Mouse (Mus musculus) adrenal gland, adult 18-20 months (tissue): ENCODE results near the gene Edc3. TPM values are rescaled to one million over a fixed set of nuclear protein-coding genes. Genes with fewer than 3 reads are reported as not detected.
A peak's percentile ranks its signal among the peaks of the same experiment; 100 is the strongest.

Experiments used
- DNase-seq, 2 experiments: peaks; one replicate each; pipeline ENCODE4 v3.0.0; 2021 to 2022; ENCODE audit warnings: low spot score in 2 of 2
- long read RNA-seq, 2 experiments: library from polyadenylated mRNA; stranded (forward); transcript quantifications; one replicate each; pipeline ENCODE4 v2.0.0; 2021
- total RNA-seq, 2 experiments: library from RNA; stranded (reverse); gene quantifications; 1 replicate in 1 of 2; 2 replicates in 1 of 2; pipeline ENCODE4 v1.2.3; 2021

Edc3 gene
- total RNA-seq = 1 to 10 TPM; 7.1 to 8.7 TPM
- long read RNA-seq, experiment 1, full-length matches to known transcripts = 13 of 16 reads
- long read RNA-seq, experiment 1, partial matches to known transcripts = 1 of 16 reads
- long read RNA-seq, experiment 1, other reads (novel, unspliced or antisense) = 2 of 16 reads
- long read RNA-seq, experiment 2, full-length matches to known transcripts = 16 of 24 reads
- long read RNA-seq, experiment 2, partial matches to known transcripts = 1 of 24 reads
- long read RNA-seq, experiment 2, other reads (novel, unspliced or antisense) = 7 of 24 reads

DNA sequence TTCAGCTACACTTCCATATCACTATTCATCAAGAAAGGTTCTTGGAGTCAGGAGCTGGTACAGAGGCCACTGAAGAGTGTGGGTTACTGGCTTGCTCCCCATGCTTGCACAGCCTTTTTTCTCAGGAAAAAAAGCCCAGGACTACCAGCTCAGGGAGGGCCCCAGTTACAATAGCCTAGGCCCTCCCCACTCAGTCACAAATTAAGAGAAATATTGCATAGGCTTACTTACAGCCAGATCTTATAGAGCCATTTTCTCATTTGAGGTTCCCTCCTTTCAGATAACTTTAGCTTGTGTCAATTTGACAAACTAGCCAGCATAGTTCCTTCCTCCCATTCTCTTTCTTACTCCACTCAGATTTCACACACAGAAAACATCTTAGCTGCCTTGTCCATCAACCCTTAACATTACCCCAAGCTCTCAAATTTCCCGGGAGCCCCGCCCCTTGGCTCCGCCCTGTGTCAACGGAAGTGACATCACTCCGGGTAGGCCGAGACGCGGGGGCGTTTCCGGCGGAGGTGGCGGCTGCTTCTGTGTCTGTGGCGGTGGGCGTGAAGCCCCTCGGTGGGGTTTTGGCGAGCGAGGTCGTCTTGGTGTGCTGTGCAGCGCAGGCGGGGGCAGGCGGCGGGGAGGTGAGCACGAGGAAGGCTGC, at the start of gene Edc3:
TSS of gene Edc3 (plus strand) at position 473 of the 652 bp plus-strand sequence.
- peak; percentile 87 for DNase-seq

DNA sequence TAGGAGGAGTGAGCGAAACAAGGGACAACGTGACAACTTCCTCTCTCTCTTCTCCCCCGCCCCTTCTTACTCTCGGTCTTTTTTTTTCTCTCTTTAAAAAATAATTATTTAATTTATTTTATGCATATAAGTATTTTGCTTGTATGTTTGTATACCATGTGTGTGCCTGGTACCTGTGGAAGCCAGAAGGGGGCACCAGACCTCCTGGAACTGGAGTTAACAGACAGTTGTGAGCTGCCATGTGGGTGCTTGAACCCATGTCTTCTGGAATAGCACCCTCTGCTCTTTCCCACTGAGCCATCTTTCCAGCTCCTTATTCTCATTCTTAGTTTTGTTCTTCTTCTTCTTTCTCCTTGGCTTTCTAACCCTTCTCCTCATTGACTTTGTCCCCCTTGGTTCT, 49.4 kb upstream of the Edc3 start:
- DNase-seq = no peak

DNA sequence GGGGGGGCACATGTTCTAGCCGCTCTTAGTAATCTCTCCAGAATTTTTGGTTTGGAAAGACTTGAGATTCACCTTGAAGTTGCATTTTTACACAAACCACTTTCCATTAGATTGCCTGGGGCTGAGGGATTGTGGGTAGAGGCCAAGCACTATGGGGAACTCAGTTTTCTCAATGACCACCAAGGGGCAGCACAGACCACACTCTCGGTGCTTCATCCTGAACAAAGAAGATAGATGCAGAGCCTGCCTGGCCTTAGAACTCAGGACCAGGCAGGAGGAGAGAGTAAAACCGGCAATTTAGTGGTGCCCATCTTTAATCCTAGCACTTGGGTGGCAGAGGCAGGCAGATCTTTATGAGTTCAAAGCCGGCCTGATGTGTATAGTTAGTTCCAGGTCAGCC, 48.6 kb upstream of the Edc3 start:
- peak; percentile 63 to 67 for DNase-seq

- DNase-seq = no peak
Observed at GRCm38 (mm10) chr9:57660501-57660900, 47.8 kb upstream of the Edc3 start.

DNA sequence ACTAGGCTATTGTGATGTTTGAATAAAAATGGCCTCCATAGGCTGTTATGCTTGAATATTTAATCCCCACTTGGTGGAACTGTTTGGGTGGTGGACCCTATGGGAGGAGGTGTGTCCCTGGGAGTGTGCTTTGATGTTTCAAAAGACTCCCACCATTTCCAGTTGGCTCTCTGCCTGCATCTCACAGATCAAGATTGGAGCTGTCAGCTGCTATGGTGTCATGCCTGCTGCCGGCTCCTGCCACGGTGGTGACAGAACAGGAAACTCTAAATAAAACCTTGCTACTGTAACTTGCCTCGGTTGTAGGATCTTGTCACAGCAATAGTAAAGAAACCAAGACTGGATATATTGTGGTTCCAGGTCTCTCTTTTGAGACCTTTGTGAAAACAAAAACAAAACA, 46.8 kb upstream of the Edc3 start:
- no peak for DNase-seq

GRCm38 (mm10) chr9:57664616-57665015, 43.7 kb upstream of the Edc3 start:
- no peak for DNase-seq

GRCm38 (mm10) chr9:57666536-57666935, 41.8 kb upstream of the Edc3 start:
- no peak for DNase-seq

- no peak for DNase-seq
Observed at GRCm38 (mm10) chr9:57667136-57667535, 41.2 kb upstream of the Edc3 start.

GRCm38 (mm10) chr9:57667817-57668216, 40.5 kb upstream of the Edc3 start:
- DNase-seq = no peak

DNA sequence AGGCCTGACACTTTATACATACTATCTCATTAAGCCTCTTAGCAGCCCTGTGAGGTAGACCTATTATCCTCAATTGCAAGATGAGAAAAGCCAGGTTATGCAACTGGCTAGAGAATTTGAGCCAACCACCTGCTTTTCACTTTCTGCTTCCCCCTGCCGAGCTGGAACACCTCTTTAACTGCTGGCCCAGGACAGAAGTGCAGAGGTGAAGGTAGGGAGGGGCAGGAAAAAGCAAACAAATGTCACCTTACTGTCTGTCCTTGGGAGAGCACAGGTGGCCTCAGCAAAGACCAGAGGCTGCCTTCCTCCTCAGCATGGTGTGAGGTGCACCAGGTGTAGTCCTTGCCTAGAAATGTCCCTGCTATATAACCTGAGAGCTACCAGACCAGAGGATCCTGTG, 40.1 kb upstream of the Edc3 start:
- DNase-seq = no peak

- no peak for DNase-seq
Observed at GRCm38 (mm10) chr9:57669566-57669965, 38.8 kb upstream of the Edc3 start.

- no peak for DNase-seq
Observed at GRCm38 (mm10) chr9:57671037-57671436, 37.3 kb upstream of the Edc3 start.

- DNase-seq = no peak
Observed at GRCm38 (mm10) chr9:57671500-57671899, 36.8 kb upstream of the Edc3 start.

- DNase-seq = no peak
Observed at GRCm38 (mm10) chr9:57681411-57681810, 26.9 kb upstream of the Edc3 start.

DNA sequence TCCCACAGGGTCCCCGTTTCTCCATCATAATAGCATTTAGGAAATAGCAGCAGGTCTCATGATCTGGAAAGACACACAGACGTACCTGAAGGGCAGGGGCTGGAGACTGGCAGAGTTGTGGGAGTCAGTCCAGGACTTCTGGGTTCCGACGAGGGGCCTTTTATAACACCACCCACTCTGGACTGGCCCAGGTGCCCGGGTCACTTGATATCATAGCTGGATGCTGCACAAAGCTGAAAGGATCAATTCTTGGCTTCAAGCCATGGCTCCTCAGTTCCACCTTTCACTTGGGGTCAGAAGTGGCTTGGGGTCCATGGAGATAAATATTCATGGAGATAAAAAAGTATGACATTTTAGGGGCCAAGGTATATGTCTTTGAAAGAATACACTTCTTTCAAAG, 24.8 kb upstream of the Edc3 start, which contains the start of gene Cyp1a2:
TSS of gene Cyp1a2 (minus strand) at position 184 of the 400 bp plus-strand sequence.
- no peak for DNase-seq

DNA sequence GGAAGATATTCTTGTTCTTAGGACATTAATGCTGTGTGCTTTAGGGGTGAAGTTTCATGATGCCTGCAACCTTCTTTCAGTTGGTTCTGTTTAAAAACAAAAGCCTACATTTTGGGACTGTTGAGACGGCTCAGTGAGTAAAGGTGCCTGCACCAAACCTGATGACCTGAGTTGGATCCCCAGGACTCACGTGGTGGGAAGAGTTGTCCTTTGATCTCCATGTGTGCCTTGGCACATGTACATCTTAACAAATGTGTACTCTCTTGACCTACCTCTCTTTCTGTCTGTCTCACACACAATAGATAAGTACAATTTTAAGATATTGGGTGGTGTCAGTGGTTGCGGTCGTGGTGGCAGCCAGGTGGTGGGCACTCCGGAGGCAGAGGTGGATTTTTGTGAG, 22.3 kb upstream of the Edc3 start:
- DNase-seq = no peak

- DNase-seq = peak in 1 of 2 experiments; percentile 12
Observed at GRCm38 (mm10) chr9:57687751-57688150, 20.6 kb upstream of the Edc3 start, which contains the start of gene Cyp1a1. TSS of gene Cyp1a1 (plus strand) at chr9:57687928.

GRCm38 (mm10) chr9:57688158-57688557, 20.2 kb upstream of the Edc3 start:
- DNase-seq = no peak

DNA sequence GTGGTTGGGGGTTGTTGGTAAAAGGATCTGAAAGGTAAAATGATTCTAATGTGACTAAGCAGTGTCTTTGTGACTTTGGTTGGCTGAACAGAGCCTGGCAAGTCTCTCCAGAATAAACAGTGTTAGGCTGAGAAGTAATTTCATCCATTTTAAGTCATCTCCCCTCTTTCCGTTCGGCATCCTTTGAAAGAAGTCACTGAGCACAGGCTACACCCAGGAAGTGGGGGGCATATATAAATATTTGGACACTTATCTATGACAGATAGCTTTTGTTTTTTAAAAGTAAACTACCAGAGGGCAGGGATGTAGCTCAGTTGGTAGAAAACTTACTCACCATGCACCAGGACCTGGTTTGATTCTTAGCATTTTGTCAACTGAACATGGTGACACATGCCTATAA, 19.7 kb upstream of the Edc3 start:
- DNase-seq = no peak

DNA sequence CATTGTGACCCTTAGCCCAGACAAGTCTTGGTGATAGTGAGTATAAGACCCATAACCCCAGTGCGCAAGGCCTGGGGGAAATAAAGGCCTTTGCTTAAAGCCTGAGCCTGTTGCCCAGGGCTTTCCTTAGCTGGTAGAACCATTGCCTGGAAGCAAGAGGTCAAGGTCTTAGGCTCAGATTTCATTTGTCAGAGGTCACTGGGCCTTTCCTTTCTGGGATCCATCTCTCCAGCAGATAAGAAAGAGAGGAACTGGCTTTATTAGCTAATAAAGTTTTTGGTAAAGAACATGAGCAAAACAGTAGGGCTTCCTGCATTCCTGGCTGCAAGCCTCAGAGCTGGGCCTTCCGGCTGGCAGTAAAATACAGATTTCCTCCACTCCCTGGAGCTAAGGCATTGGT, 14.2 kb upstream of the Edc3 start:
- DNase-seq = no peak

DNA sequence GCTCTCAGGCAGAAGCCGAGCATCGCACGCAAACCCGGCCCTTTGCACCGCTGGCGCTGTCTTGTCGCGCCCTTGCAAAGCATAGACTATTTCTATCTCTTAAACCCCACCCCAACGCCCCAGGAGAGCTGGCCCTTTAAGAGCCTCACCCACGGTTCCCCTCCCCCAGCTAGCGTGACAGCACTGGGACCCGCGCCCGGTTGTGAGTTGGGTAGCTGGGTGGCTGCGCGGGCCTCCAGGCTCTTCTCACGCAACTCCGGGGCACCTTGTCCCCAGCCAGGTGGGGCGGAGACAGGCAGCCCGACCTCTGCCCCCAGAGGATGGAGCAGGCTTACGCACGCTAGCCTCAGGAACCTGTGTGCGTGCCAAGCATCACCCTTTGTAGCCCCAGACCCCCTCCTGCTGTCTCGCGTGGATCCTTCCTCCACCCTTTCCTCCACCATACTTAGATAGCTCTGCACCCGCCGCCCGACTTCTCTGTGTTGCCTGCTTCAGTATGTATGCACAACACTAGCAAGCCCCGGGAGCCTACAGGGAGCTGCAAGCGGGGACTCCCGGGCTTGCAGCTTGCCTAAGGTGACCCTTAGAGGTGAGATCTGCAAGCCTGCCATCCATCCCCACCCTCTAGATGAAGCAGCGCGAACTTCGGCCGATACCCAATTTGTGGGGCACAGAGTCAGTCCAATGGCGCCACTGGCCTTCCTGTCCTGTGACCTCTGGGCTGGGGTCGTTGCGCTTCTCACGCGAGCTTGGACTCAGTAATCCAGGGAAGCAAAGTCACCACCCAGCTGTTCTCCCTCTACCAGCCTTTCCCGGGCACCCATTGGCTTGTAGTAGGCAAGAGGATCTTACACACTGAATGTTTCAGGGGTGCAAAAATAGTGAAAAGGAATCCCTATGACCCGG, 11.7 kb upstream of the Edc3 start:
- DNase-seq = peak in 1 of 2 experiments; percentile 27

- no peak for DNase-seq
Observed at GRCm38 (mm10) chr9:57697380-57697779, 11.0 kb upstream of the Edc3 start.
